Mouse (Mus musculus) fibroblast of lung, adult 2 months (primary cell): ENCODE measurements around the gene Cbx8.

Experiments used
- DNase-seq: peaks from one replicate; pipeline ENCODE4 v3.0.0-alpha.2; 2011; ENCODE audit warnings: low read depth

Gene Cbx8

DNA sequence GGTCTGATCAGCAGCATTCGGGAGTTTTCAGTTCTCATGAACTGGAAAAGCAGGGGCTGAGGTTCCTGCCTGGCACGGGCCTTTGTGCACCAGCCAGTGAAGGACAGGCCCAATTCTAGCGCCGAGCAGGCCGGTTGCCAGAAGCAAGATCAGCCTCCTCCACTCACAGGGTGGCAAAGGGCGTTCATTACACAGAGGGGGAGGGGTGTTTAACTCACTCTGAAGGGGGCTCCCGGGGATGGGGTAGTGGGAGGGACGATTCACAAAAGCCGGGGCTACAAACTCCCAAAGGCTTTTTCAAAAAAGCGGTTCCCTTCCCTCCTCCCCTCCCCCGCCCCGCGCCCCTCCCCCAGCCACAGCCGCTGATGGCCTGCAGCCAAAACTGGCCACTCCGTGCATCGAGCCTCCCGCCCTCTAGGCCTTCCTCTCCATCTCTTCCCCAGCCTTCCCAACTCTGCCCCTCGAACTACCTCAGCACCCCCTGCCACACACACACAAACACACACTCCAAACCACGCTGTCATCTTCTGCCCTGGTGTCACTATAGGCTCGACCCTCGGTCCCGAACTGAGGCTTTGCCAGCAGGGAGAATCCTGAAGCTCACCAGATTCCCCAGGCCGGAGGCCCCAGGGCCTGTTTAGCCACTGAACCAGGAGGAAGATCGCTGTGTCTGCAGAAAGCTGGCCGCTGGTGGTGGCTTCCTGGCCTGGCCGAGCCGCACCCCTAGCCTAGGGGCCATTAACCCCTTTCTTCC, 38.1 kb upstream of the Cbx8 start:
- DNase-seq = no peak

DNA sequence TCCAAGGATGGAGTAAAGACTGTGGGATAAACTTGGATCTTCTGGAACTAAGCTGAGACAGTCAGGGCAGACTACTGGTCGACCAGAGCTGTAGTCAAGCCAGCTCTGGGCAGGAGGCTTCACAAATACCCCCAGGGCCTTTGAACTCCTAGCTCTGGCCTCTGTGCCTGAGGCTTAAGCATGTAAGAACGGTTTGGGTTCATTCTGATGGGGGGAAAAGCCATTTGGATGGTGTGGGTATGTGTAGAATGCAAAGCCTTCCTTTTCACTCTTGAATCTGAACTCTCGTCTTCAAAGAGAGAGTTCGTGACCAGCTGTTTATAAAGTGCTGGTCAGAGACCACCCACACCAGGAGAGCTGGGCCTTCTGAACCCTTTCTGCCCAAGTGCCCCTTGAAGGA, 37.0 kb upstream of the Cbx8 start:
- no peak for DNase-seq

DNA sequence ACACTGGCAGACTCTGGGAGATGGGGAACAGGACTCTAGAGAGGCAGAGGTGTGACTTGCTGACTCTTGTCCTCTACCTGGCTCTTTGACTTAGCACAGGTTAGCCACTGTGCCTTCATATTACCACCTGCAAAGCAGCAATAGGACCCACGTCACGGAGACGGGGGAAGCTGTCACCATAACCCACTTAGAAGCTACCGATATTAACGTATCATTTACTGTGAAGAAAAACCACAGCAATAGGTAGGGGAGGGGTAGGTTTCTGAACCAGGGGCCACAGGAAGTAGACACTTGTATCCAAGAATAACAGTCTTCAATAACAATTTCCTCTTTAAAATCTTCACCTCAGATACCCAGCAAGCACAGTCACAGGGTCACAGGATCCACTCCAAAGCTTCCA, 35.0 kb upstream of the Cbx8 start:
- no peak for DNase-seq

DNA sequence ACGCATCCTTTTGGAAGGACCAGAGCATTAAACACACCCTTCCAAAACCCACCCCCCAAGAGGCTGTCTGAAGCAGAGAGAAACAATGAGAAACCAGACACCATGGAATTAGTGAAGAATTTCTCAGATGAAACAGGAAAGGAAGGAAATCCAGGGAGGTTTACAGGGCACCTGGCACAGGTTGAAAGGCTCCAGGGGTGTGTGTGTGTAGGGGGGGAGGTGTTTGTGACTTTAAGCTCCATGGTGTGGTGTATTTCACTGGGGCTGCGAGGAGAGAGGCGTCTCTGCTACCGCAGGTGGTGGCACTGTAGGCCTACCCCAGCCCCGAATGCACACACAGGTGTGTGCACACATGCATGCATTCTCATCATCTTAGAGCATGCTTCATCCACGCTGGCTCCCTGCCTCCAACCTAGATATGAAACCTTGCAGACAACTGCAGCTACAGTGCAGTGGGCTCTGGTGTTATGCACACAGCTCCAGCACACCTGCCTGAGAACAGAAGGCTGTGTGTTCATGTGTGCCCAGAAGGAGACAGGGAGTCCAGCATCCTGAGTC, 33.2 kb upstream of the Cbx8 start:
- no peak for DNase-seq

DNA sequence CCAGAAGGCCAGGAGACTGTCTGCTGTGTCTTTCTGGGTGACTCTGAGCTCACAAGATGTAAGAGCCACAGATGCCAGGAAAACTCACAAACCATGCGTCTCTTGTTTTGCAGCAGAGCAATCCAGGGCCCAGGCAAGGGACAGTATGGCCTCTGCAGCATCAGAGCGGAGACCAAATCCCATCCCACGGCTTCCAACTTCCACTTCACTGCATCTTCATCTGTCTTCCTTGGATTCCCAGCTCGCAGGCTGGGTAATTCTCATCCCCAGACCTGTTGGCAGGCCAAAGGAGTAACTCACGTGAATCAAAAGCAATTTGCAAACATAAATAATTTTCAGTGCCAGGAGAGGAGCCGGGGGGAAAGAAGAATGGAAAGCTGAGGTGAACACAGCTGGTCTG, 32.2 kb upstream of the Cbx8 start:
- DNase-seq = no peak

DNA sequence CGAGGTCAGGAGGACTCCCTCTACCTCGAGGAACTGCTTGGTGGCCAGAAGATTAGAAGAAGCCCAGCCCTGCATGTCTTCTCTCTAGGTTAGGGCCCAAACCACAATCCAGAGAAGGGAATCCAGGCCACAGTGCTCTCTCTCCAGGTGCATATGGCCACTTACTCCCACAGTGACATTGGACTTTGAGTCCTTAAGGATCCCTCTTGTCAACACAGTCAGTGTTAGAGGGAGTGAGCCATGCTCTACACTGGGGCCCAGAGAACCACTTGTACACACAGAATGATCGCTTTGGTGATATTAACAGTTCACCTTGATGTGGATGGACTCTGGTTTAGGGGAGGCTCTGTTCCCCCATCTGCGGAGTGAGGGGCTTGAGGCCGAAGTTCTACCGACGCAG, 31.5 kb upstream of the Cbx8 start:
- no peak for DNase-seq

DNA sequence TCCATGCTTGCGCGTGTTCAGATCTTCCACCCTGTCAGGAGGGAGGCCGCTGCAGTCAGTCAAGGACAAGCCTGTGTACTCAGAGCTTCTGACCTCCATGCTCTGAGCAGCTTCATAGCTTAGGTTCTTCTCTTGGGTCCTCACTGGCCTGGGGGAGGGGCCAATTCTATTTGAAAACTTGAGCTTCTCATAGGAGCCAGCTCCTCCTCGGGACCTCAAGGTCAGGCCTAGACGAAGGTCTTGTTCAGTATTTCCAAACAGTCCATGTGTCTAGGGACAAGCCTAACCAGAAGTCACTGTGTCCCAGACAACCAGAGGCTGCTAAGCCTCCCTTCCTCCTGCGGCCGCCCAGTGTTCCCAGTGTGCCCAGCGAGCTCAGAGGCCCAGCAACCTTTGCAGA, 26.1 kb upstream of the Cbx8 start:
- no peak for DNase-seq

DNA sequence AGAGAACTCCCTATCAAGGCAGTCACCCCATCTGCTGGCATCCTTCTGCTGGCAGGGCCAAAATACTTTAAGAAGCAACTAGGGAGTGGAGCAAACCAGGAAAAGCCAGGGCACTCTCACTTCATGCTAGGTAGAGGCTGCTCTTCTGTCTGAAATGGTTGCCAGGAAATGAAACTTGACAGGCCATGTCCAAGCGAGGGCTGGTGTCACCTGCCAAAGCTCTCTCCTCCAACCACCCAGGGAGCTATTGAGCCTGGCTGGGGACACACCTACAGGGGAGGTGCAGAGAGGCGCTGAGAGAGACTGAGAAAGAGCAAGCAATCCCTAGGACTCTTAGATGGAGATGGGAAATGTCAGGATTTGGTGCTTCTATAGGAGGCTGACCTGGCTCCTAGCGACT, 18.5 kb upstream of the Cbx8 start:
- DNase-seq = no peak

DNA sequence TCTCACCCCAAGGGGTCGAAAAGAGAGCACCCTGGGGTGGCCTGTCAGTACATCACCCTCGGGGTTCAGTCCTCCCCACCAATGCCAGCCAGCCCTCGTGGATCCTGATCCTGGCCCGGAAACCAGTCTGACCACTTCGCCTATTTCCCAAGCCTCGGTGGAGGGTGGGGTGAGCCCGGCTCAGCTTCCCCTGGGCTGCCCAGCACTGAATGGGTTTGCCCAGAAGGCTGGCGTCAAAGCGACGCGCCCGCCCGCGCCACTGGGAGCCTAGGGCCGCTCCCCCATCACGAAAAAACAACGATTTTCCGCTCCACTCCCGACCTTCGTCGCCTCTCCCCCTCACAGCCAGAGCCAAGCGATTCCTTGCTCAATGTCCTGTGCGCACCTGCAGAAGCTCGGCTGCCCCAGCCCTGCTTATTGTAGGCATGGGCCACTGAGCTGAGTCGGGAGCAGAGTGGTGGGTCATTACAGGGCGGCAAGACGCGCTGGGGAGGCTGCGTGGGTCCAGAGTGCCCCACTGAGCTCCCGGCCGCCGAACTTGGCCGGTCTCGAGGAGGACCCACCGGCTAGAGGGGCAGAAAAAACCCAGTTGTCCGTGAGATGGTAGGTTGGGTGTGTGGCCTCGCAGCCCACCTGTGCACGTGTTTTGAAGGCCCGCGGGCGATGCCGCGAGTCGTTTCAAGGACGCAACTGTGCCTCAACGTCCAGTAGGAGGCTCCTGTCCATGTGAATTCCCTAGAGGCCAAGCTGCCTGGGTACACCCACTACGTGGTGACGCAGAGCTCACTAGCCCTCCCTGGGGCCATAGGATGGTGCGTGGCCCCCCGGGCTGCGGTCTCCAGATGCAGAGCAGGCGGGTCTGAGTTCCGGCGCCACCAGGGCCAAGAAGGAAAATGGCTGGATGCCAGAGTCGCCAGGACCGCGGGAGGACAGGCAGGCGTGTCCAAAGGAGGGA, 17.5 kb upstream of the Cbx8 start:
- DNase-seq = no peak

DNA sequence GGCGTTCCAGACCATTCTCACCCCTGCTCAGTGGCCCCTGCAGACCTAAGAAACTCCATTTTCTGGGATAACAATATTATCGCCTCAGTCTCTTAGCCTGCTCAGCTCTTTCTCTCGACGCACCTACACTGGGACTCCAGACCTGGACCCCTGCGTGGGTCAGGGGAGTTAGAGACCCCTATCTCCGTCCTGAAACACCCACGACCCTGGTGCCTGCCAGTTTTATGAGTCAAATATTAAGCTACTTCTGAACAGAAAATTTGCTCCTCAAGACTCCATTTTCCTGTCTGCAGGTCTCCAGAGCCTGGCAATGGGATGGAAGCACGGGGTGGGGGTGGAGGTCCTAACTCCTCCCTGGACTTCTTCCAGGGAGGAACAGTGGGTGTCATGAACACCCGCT, 16.5 kb upstream of the Cbx8 start:
- DNase-seq = no peak

DNA sequence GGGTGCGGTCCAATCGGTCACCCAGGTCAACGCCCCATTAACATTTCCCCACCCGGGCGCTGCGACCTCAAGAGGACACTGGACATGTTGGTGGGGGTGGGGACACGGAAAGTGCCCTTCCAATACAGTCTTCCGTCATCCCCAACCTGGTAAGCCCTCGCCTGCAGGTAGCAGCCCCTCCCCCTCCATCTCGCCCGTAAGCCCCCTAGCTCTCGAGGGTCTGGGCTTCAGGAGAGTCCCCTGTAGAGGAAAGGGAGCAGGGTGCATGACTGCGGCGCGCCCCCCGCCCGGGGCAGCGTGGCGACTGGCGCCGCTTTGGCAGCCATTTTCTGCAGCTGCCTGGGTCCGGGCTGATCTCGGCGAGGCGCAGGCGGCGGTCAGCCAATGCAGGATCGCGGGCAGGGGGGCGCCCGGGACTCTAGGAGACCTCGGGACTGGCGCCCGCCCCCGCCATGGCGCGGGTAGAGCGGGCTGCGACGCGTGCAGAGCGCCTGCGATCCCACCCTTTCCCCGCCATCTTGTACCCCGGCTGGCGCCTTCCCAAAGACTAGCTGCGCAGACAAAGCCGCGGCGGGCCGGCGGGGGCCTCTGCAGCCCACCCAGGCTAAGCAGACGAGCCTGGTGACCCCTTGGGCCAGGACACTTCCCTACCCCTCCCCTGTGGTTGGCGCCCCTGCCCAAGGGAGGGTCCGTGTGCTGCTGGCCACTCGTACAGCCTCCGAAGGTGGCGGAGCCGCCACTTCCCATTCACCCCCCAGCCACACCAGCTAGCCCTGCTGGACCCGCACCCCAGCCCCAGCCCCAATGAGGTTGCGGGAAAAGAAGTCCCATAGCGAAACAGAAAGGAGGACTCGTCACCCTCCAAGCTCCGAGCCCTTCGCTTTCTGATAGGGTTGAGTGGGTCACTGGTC, 15.8 kb upstream of the Cbx8 start:
- DNase-seq = no peak

DNA sequence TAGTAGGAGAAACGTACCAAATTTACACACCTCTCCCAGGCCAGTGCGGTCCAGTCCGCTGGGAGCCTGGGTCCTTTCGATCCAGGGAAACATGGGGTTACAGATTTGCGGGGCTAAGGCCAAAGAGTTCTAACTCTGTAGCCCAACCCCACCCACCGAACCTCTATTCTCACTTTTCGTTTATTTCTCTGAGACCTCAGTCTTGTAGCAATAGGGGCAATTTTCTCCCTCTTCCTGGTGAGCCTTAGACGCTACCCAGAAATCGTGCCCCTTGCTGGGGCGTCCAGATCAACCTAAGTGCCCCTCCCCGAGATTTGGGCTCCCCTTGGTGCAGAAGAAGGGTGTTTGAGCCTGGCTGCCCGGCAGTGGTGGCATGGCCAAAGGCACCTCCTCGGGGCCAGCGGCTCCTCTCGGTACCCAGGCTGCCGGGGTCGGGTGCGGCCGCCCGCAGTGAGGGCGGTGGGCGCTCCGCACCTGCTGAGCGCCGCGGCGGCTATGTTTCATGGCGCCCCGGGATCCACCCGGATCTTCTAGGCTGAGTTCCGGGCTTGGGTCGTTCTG, 14.9 kb upstream of the Cbx8 start:
- no peak for DNase-seq

DNA sequence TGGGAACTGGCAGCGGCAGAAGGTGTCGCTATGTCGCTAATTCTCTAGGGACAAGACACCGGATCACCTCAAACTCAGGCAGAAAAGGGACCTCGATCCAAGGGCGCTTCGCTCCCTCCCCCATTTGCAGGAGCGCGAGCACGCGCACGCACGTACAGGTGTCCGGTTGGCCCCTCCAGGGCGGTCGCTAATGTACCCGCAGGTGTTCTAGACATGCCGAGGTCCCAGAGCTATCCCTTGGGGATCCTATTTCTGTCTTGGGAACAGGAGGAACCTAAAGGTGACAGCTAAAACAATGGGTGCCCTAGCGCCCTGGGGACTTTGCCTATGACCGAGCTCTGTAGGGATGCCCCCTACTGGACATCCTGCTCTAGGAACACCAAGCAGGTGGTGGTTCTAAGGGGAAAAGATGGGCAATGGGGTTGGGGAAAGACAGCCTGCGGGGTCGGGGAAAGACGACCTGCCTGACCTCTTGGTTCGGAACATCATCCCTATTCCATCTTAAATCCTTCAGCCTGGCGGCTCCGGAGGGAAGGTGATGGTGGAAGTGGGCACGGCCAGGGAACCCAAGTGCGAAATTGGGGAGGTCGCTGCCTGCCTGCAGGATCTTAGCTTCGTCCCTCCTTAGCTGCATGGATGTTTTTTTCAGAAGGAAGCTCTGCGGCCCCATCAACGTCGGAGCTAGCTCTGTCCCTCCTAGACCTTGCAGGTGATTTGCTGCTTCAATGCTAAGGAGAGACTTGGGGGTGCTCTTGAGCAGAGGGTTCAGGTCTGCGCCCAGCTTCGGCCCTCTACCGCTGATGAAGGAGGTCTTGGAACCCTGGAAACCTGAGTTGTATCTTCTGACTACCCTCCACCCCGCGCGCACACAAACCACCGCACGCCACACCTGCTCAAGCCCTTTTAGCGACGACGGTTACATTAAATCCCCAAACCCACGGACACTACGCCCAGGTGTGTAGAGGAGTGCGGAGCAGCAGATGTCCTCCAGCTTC, 13.9 kb upstream of the Cbx8 start:
- no peak for DNase-seq

DNA sequence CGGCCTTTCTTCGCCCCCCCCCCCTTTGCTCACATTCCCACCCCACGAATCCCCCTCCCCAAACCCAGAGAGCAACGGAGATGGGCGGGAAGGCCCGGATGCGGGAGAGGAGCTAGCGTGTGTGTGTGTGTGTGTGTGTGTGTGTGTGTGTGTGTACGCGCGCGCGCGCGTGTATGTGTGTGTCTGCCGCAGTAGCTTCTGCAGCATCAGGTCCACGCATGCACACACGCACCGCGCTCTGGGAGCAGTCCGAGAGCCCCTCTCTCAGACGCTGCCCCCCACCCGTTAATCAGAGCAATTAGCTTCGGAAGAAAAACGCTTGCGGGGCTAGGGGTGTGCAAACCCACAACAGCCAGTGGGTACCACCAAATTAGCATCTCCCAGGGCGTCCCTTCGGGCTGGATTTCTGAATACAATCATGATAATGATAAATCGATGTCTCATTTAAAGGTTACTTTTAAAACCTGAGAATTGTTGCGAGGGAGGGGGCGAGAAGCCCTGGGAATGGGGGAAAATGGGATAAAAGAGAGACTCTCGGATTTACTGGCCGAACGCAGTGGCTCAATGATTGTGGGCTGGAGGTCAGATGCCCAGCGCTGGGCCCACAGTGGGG, 13.1 kb upstream of the Cbx8 start:
- DNase-seq = no peak

DNA sequence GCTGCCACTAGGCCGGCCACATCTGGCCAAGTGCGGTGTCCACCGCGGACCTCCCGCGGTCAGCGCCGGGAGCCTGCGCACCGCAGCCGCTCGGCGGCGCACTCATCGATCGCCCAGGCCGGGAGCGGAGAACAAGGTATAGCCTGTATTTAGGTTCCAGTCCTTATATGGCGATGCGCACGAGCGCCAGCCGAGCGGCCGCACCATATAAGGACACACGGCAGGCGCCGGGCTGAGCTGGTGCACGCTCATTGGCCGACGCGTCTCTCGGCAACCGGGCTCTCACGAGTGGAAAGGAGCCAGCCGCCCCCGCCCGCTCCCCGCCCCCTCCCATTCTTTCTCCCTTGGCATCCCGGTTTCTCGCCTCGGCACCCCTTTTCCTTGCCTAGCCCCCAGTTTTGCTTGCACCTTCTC, 12.5 kb upstream of the Cbx8 start:
- DNase-seq = no peak

DNA sequence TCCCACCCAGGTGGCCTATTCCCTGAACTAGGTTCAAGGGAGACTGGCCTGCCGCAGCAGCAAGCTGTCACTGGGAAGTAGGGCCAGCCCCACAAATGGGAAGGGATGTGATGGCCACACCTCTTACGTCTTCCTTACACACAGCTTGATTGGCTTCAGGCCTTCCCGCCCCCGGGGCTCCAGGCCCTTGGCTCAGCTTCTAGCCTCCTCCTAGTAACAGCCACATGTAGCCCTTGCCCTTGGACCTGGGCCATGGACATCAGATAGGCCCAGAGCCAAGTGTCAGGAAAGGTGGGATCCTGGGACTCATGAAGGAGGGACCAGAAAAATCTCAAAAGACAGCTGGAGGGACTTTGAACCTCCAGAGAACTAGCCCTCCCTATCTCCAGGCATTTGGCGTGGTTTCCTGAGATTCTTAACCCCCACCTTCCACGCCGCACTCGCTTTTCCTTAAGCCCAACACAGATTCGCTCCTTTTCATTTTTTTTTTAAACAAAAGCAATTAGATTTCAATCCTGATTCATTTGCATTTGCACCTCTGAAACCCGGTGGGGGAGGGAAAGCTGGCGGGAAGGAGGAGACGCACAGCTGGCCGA, 12.0 kb upstream of the Cbx8 start:
- no peak for DNase-seq

DNA sequence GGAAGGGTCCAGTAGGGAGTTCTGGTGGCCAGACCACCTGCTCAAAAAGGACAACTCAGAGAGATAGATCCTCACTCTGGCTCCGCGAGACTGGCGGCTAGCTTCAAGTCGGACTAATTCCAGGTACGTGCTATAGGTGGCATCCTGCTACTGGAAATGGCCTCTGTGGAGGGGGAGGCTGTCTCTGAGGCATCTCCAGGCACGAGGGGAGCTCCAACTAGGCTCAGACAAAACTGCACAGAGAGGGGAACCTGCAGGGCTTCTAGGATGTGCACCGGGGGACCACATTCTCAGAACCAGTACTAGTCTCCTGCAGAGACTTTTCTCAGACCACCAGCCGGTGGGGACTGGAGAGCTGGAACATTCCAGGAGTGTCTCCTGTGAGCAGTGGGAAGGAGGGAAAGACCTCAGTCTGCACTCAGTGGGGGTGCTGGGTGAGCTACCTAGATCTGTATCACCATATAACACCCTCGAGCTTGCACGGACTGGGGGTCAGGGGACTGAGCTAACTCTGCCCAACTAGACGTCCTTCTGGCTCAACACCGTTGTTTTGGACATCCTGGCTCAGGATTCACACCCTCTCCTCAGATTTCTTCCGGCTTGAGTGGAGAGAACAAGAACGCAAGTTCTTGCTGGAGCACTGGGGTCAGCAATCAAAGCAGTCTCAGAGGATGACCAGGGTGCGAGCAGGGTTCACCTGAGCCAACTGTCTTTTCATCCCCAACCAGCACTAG, 11.3 kb upstream of the Cbx8 start:
- DNase-seq = no peak

DNA sequence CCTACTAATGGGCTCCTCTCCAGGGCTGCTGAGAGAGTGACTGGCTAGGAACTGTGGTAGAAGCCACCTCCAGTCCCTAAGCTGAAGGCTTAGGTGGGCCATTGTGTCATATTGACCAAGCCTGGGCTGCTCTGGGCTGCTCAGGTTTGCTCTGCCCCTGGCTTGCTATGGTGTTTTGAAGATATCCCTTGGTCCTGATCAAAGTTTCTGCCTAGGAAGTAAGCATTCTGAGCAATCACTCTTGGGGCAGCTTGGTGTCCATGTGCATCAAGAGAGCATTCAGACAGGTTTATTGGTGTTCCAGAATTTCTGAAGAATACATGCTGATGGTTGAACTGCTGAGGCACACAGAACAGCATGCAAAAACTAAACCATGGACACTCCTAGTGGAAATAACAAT, 10.7 kb upstream of the Cbx8 start:
- no peak for DNase-seq

DNA sequence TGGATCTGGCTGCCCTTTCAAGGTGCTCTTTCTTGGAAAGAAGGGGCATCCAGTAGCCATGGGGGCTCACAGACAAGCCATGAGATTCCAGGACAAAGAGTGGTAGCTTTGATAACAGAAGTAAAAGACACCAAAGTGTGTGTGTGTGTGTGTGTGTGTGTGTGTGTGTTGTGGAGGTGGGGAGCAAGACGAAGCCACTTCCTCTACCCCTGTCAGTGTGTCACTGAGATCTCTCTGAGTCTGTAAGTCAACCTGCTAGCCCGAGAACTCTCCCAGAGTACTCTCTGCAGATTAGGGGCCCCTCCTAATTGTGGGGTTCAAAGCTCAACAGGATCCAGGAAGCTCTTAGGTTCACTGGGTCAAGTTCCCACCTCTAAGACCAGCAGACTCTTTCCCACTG, 9.6 kb upstream of the Cbx8 start:
- no peak for DNase-seq
